Mouse (Mus musculus) adrenal gland, postnatal 0 days (tissue): ENCODE results near the gene Zfp454. TPM values are rescaled to one million over a fixed set of nuclear protein-coding genes. Genes with fewer than 3 reads are reported as not detected.

ENCODE experiments used
- polyA plus RNA-seq: library from polyadenylated mRNA; unstranded; fragments of >200 nt; fragmentation: Nextera tagmentation; extraction: Ambion mirVana; gene quantifications from 2 replicates; pipeline ENCODE4 v1.2.1, GENCODE M21; 2015

Zfp454 gene
- polyA plus RNA-seq: 3.3 and 4.3 TPM in 2 replicates

GRCm38 (mm10) chr11:50887390-50888128, at the start of gene Zfp454:
Zfp454 (minus strand) TSS chr11:50887651.

DNA sequence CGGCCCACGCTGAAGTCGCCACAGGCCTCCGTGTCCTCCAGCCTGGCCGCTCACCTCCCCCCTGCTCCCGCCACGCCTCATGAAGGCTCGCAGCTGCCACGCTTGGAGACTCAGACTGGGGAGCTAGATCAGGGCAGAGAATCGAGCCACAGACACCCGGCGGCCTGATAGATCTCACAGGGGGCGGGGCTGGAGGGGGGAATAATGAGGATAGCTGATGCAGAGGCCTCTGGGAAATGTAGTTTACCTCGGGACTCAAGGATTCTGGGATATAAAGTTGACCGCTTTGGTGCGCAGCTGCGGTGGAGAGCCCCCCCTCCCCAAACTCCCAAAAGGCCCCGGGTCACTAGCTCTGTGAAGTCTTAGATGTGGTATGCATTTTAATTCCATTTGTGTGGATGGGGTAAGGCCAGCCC, 44.0 kb upstream of the Zfp454 start, which contains the start of gene Zfp354b:
Gene Zfp354b (minus strand): TSS at position 183 of the 416 bp plus-strand sequence.

GRCm38 (mm10) chr11:50915671-50916320, 28.3 kb upstream of the Zfp454 start, which contains the start of gene Zfp2:
Zfp2 (minus strand) TSS chr11:50916165.

DNA sequence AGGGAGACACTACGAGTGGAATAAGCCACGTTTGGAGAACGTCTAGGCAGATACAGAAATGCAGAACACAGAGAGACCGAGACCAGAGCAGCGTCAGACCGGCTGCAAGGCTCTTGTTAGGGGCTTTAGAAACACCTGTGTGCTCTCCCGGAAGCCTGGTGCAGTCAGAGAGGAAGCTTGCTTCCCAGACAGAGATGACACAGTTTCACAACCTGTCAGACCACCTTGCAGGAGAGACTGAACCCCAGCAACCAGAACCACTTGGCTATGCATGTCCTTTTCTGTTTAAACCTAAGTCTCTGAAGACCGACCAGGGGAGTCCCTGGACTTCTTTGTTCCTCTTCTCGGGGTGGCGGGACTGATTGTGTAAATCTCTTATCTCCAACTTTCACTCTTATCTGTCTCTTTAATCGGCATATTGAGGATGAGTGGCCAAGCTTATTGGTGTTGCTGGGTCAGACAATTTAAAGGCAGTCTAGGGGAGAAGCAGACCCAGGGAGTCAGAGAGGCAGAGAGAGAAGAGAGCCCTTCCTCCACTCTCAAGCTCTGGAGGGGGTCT, 37.2 kb downstream of the Zfp454 start, which contains the start of gene Grm6:
Gene Grm6 (plus strand): TSS at position 509 of the 559 bp plus-strand sequence.

GRCm38 (mm10) chr11:50841023-50841735, 46.3 kb downstream of the Zfp454 start, which contains the start of gene Zfp879:
Zfp879 (minus strand) TSS chr11:50841552.

DNA sequence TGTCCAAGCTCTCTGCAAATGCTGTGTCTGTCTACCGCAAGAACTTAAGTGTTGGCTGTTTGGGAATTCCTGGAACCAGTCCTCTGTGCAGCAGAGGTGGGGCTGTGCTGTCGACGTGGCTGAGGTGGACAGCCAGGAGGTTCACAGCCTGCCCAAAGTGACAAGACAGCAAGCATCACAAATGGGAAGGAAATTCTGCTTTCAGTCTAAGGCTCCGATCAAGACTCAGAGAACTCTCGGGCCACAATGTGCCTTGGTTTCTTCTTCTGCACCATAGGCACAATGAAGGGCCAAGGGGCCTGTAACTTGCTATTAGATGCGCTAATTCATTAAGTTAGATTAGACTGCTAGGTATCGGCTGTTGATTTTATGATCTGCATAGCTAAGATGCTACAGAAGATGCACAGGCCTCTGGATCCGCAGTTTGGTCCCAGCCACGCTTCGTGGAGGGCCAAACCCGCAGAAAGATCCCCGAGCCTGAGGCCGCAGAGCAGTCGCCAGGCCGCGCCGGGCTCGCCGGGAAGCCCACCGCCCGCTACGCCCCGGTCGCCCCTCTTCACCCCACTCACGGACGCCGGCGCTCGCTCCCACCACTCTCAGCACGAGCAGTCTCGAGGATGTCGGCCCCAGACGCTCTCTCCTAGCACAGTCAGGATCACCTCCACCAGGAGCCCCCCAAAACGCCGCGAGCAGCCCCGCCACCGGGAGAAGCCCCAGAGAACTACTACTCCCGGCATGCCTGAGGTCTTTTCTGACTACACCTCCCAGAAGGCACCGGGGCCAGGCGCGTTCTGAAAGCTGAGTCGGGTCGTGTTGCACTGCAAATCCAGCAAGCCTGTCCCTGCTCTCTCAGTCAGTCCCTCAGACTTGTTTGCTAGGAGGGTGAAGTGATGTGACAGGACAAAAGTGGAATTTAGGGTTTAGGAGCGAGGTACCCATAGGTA, 60.2 kb downstream of the Zfp454 start, which contains the start of gene Zfp354c:
Gene Zfp354c (minus strand): TSS at position 715 of the 944 bp plus-strand sequence.

Other genes starting within 250 kb of the Zfp454 start
- gene Zfp354c, start 59.9 kb downstream of the Zfp454 start, polyA plus RNA-seq: 8.3 and 10.0 TPM in 2 replicates
- 1.1 and 1.3 TPM in 2 replicates for gene Zfp879, start 46.1 kb downstream of the Zfp454 start, polyA plus RNA-seq
- gene Grm6, start 37.0 kb downstream of the Zfp454 start, polyA plus RNA-seq: 0.14 TPM in 1 of 2 replicates, not detected in the other
- 10.2 and 10.8 TPM in 2 replicates for gene Zfp2, start 28.5 kb upstream of the Zfp454 start, polyA plus RNA-seq
- 1.6 and 1.8 TPM in 2 replicates for gene Zfp354b, start 44.0 kb upstream of the Zfp454 start, polyA plus RNA-seq
- not detected in 2 replicates for gene 4933414I15Rik, start 56.1 kb upstream of the Zfp454 start, polyA plus RNA-seq
- gene Prop1, start 66.1 kb upstream of the Zfp454 start, polyA plus RNA-seq: 0.23 TPM in 1 of 2 replicates, not detected in the other
- not detected in 2 replicates for gene Olfr1378, start 78.9 kb upstream of the Zfp454 start, polyA plus RNA-seq
- gene Olfr1377, start 94.3 kb upstream of the Zfp454 start, polyA plus RNA-seq: not detected in 2 replicates
- not detected in 2 replicates for gene Olfr51, start 115.9 kb upstream of the Zfp454 start, polyA plus RNA-seq
- 0.35 and 0.63 TPM in 2 replicates for gene Olfr54, start 126.6 kb upstream of the Zfp454 start, polyA plus RNA-seq
- gene Olfr1375, start 160.5 kb upstream of the Zfp454 start, polyA plus RNA-seq: not detected in 2 replicates
- gene Zfp354a, start 171.6 kb upstream of the Zfp454 start, polyA plus RNA-seq: 5.8 and 6.9 TPM in 2 replicates